Mouse (Mus musculus): ENCODE measurements around the gene Adamts12. TPM values are rescaled to one million over a fixed set of nuclear protein-coding genes. Genes with fewer than 3 reads are reported as not detected.

Adamts12 gene
- polyA plus RNA-seq, 1 experiment from 2014 or later, result 1.9 TPM

- peaks cover 6% of the 10 kb centered on the region for H3K27me3 ChIP-seq (replicated peaks; ENCODE audit: insufficient read depth, low read length)
- H3K4me3 ChIP-seq (ENCODE audit: low read depth, low read length), result no peak overlapping the region
- TF ChIP-seq CTCF (IDR thresholded peaks at IDR 0.05) (no peak), EP300 (IDR thresholded peaks at IDR 0.05) (no peak)
- H3K9me3 ChIP-seq (ENCODE audit: low read length), result no peaks in the 10 kb centered on the region
- no peak overlapping the region for H3K9ac ChIP-seq (replicated peaks; ENCODE audit: low read depth)
- DNase-seq (ENCODE audit: low spot score) (no peak), ATAC-seq (no peak)
- no peaks in the 10 kb centered on the region for H3K4me1 ChIP-seq (ENCODE audit: insufficient read depth, low read depth, low read length)
- WGBS, result 78% methylated on average over 5 of the region's 5 CpGs
- H3K27ac ChIP-seq (ENCODE audit: low read length), result no peak overlapping the region
- H3K36me3 ChIP-seq (ENCODE audit: insufficient read depth, low read length), result no peaks in the 10 kb centered on the region
- no peak overlapping the region for H3K4me2 ChIP-seq (replicated peaks; ENCODE audit: low read depth, low read length)
These were observed 21.8 kb upstream of the Adamts12 start for GRCm38 (mm10) chr15:11042828-11043227.

GRCm38 (mm10) chr15:11053678-11054439 is 10.7 kb upstream of the Adamts12 start:
- Histone ChIP-seq H3K27me3 (replicated peaks; ENCODE audit: insufficient read depth, low read length) (no peaks in the 10 kb centered on the region), H3K4me3 (ENCODE audit: low read depth, low read length) (no peak overlapping the region), H3K27ac (ENCODE audit: low read length) (no peak overlapping the region), H3K4me2 (replicated peaks; ENCODE audit: low read depth, low read length) (no peak overlapping the region), H3K4me1 (ENCODE audit: insufficient read depth, low read depth, low read length) (no peaks in the 10 kb centered on the region), H3K9ac (replicated peaks; ENCODE audit: low read depth) (no peak overlapping the region), H3K36me3 (ENCODE audit: insufficient read depth, low read length) (no peaks in the 10 kb centered on the region), H3K9me3 (ENCODE audit: low read length) (no peaks in the 10 kb centered on the region)
- 41% methylated on average over 10 of the region's 10 CpGs for WGBS
- no peak for DNase-seq (ENCODE audit: low spot score)
- ATAC-seq, result no peak
- no peak for TF ChIP-seq EP300 (IDR thresholded peaks at IDR 0.05)
- TF ChIP-seq CTCF (IDR thresholded peaks at IDR 0.05), result no peak

- H3K9me3 ChIP-seq (ENCODE audit: low read length), result no peaks in the 10 kb centered on the region
- H3K36me3 ChIP-seq (ENCODE audit: insufficient read depth, low read length), result no peaks in the 10 kb centered on the region
- H3K4me3 ChIP-seq (ENCODE audit: low read depth, low read length), result no peak overlapping the region
- TF ChIP-seq EP300 (IDR thresholded peaks at IDR 0.05) (no peak), CTCF (IDR thresholded peaks at IDR 0.05) (no peak)
- 42% methylated on average over 7 of the region's 7 CpGs for WGBS
- DNase-seq (ENCODE audit: low spot score) (peak; percentile 57), ATAC-seq (no peak)
- H3K9ac ChIP-seq (replicated peaks; ENCODE audit: low read depth), result no peak overlapping the region
- H3K4me1 ChIP-seq (ENCODE audit: insufficient read depth, low read depth, low read length), result no peaks in the 10 kb centered on the region
- H3K4me2 ChIP-seq (replicated peaks; ENCODE audit: low read depth, low read length), result no peak overlapping the region
- no peak overlapping the region for H3K27ac ChIP-seq (ENCODE audit: low read length)
- H3K27me3 ChIP-seq (replicated peaks; ENCODE audit: insufficient read depth, low read length), result no peaks in the 10 kb centered on the region
These were observed 10.0 kb upstream of the Adamts12 start for GRCm38 (mm10) chr15:11054440-11055080.

GRCm38 (mm10) chr15:11062903-11063302 is 1.7 kb upstream of the Adamts12 start:
- TF ChIP-seq CTCF (IDR thresholded peaks at IDR 0.05) (no peak), EP300 (IDR thresholded peaks at IDR 0.05) (no peak)
- Histone ChIP-seq H3K9ac (replicated peaks; ENCODE audit: low read depth) (no peak overlapping the region), H3K4me2 (replicated peaks; ENCODE audit: low read depth, low read length) (no peak overlapping the region), H3K36me3 (ENCODE audit: insufficient read depth, low read length) (no peaks in the 10 kb centered on the region), H3K27me3 (replicated peaks; ENCODE audit: insufficient read depth, low read length) (no peaks in the 10 kb centered on the region), H3K4me3 (ENCODE audit: low read depth, low read length) (no peak overlapping the region), H3K9me3 (ENCODE audit: low read length) (no peaks in the 10 kb centered on the region), H3K4me1 (ENCODE audit: insufficient read depth, low read depth, low read length) (no peaks in the 10 kb centered on the region; the same call in 1 of the 2 replicates), H3K27ac (ENCODE audit: low read length) (no peak overlapping the region)
- WGBS, result 90% methylated on average over 1 of the region's 1 CpGs
- DNase-seq (ENCODE audit: low spot score) (peak; percentile 6), ATAC-seq (no peak)

- no peaks in the 10 kb centered on the region for H3K27me3 ChIP-seq (replicated peaks; ENCODE audit: insufficient read depth, low read length)
- peak overlapping the region; percentile 65 for H3K4me2 ChIP-seq (replicated peaks; ENCODE audit: low read depth, low read length)
- peak; percentile 69 for DNase-seq (ENCODE audit: low spot score)
- no peak overlapping the region for H3K9ac ChIP-seq (replicated peaks; ENCODE audit: low read depth)
- 0% methylated on average over 1 of the region's 2 CpGs for WGBS
- peak; percentile 54 for ATAC-seq
- TF ChIP-seq EP300 (IDR thresholded peaks at IDR 0.05), result no peak
- TF ChIP-seq CTCF (IDR thresholded peaks at IDR 0.05), result no peak
- H3K36me3 ChIP-seq (ENCODE audit: insufficient read depth, low read length), result no peaks in the 10 kb centered on the region
- H3K4me3 ChIP-seq (ENCODE audit: low read depth, low read length), result no peak overlapping the region
- H3K27ac ChIP-seq (ENCODE audit: low read length), result peak overlapping the region; percentile 66; the same call in 1 of the 2 replicates
- H3K4me1 ChIP-seq (ENCODE audit: insufficient read depth, low read depth, low read length), result no peaks in the 10 kb centered on the region; the same call in 1 of the 2 replicates
- H3K9me3 ChIP-seq (ENCODE audit: low read length), result no peaks in the 10 kb centered on the region
These were observed 431 bp upstream of the Adamts12 start for GRCm38 (mm10) chr15:11064160-11064557.

- no peaks in the 10 kb centered on the region for H3K36me3 ChIP-seq (ENCODE audit: insufficient read depth, low read length)
- no peak for TF ChIP-seq CTCF (IDR thresholded peaks at IDR 0.05)
- TF ChIP-seq EP300 (IDR thresholded peaks at IDR 0.05), result no peak
- no peaks in the 10 kb centered on the region for H3K27me3 ChIP-seq (replicated peaks; ENCODE audit: insufficient read depth, low read length)
- ATAC-seq, result no peak
- no peaks in the 10 kb centered on the region for H3K9me3 ChIP-seq (ENCODE audit: low read length)
- no peaks in the 10 kb centered on the region; the same call in 1 of the 2 replicates for H3K4me1 ChIP-seq (ENCODE audit: insufficient read depth, low read depth, low read length)
- DNase-seq (ENCODE audit: low spot score), result peak; percentile 20
- H3K27ac ChIP-seq (ENCODE audit: low read length), result peak overlapping the region; percentile 66; the same call in 1 of the 2 replicates
- H3K4me3 ChIP-seq (ENCODE audit: low read depth, low read length), result peak overlapping the region; percentile 38
- peak overlapping the region; percentile 45 for H3K9ac ChIP-seq (replicated peaks; ENCODE audit: low read depth)
- WGBS, result 7% methylated on average over 9 of the region's 9 CpGs
- H3K4me2 ChIP-seq (replicated peaks; ENCODE audit: low read depth, low read length), result peak overlapping the region; percentile 65
These were observed 1.1 kb downstream of the Adamts12 start for GRCm38 (mm10) chr15:11065528-11066171.

All from lung, postnatal 0 days (tissue).